Mouse (Mus musculus): ENCODE data around the gene Siae. TPM values are rescaled to one million over a fixed set of nuclear protein-coding genes. Genes with fewer than 3 reads are reported as not detected.

The Siae gene
- total RNA-seq, 1 experiment from 2014 or later = 4.7 TPM

- ATAC-seq (replicated peaks; ENCODE audit: insufficient number of reproducible peaks, low FRiP score, low TSS enrichment, poor library complexity, severe bottlenecking) = no peak
Measured at GRCm38 (mm10) chr9:37567019-37567418, 11.5 kb downstream of the Siae start.

DNA sequence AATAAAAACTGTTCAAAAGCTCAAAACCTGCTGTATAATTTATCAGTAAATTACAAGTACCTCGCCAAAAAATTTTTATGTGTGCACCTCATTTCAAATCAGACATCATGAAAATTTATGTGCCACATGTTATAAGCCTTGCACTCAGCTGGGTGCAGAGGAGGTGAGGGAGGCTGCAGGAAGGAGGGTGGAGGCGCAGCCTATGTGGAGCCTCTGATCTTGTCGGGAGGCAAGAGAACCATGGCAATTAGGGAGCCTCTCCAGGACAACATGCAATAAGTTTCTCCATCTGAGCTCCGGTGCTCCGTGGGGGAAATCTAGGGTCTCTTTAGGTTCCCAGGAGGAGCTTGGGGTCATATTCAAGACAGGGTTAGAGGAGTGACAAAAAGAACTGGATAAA is 12.0 kb downstream of the Siae start:
- ATAC-seq (replicated peaks; ENCODE audit: insufficient number of reproducible peaks, low FRiP score, low TSS enrichment, poor library complexity, severe bottlenecking) = no peak

- no peak for ATAC-seq (replicated peaks; ENCODE audit: insufficient number of reproducible peaks, low FRiP score, low TSS enrichment, poor library complexity, severe bottlenecking)
Measured at GRCm38 (mm10) chr9:37567892-37568604, 12.6 kb downstream of the Siae start.

GRCm38 (mm10) chr9:37568605-37569214 is 13.2 kb downstream of the Siae start:
- no peak for ATAC-seq (replicated peaks; ENCODE audit: insufficient number of reproducible peaks, low FRiP score, low TSS enrichment, poor library complexity, severe bottlenecking)

- no peak for ATAC-seq (replicated peaks; ENCODE audit: insufficient number of reproducible peaks, low FRiP score, low TSS enrichment, poor library complexity, severe bottlenecking)
Measured at GRCm38 (mm10) chr9:37569231-37569835, 13.8 kb downstream of the Siae start.

DNA sequence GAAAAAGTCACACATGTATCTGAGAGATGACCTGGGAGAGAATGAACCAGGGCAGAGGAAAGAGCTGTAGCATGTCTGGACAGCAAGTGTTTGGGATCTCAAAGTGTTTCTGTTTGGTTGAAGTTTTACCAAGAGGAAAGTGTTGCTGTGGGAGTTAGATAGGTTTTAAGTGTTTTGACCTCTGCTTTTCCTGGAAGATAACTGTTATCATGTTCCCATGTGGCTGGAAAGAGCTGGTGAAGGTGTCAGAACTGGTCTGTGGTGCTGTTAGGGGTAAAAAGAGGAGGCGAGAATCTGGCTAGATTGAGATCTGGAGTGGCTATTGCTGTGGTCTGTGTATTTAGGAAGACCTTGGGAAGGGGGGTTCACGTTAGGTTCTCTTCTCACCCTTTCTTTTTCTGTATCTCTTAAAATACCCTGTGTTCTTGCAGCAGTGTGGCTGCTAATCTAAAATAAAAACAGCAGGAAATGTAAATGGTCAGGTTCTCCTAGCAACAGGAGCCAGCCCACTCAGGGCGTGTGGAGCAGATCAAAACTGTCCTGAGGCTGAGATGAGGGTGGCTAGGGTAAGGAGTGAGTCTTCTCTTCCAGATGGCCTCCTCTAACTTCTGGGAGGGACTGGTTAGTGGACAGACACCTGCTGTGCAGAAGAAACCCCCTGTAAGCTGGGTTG is 16.8 kb downstream of the Siae start:
- ATAC-seq (replicated peaks; ENCODE audit: insufficient number of reproducible peaks, low FRiP score, low TSS enrichment, poor library complexity, severe bottlenecking) = no peak

DNA sequence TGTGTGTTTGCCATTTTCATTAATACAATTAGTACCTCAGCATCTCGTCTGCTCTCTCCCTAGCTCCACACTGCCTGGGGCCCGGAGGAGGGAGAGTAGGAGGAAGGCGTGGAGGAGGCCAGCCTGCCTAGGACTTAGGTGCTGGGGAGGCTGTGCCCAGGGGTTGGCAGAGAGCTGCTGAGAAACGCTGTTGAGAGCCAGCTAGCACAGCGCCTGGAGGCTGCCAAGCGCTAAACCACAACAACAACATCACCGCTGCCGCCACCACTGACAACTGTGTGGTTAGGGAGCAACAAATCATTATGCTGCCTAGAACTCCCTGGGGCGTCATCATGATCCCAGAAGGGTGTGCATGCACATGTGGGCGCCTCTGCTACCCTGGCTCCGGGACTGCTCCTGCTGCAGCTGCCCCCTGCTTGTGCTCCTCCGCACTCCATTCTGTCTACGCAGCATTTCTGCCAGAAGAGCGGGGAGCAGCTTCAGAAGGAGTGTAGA is 21.0 kb downstream of the Siae start:
- peak; percentile 61; the same call in 1 of the 2 replicates for ATAC-seq (replicated peaks; ENCODE audit: insufficient number of reproducible peaks, low FRiP score, low TSS enrichment, poor library complexity, severe bottlenecking)

GRCm38 (mm10) chr9:37583594-37583993 is 28.1 kb downstream of the Siae start:
- no peak for ATAC-seq (replicated peaks; ENCODE audit: insufficient number of reproducible peaks, low FRiP score, low TSS enrichment, poor library complexity, severe bottlenecking)

DNA sequence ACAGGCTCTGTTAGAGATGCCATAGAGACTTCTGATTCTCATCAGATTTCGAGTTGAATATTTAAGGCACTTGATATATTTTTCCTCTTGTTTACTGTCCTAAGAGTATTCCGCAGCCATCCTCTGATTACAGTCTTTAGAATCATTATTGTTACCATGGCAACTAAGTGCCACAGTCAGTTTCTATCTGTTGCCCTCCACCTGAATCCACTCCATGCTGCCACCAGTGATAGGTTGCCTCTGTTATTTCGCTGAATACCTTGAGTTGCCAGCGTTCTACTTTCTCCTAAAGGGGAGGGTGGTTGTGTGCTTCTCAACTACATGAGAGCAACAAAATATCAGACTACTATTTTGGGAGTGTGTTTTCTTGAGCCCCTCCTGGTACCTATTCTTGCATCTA is 31.2 kb downstream of the Siae start:
- ATAC-seq (replicated peaks; ENCODE audit: insufficient number of reproducible peaks, low FRiP score, low TSS enrichment, poor library complexity, severe bottlenecking) = no peak

DNA sequence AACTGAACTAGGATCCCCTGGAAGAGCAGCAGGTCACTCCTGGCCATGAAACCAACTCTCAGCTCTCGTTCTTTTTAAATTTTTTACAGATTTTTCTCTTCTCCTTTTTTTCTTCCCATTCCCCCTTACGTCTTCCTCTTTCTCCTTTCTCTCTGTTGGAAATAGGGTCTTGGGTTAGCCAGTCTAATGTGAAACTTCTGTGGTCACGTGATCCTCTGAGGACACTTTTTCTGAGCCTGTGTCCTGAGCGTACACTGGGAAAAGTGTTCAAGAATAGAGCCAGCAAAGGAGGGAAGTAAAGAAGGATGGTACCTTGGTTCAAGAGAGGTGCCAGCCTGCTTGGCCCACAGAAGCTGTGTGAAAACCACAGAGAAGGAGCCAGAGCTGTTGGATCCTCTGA is 34.9 kb downstream of the Siae start:
- ATAC-seq (replicated peaks; ENCODE audit: insufficient number of reproducible peaks, low FRiP score, low TSS enrichment, poor library complexity, severe bottlenecking) = no peak

DNA sequence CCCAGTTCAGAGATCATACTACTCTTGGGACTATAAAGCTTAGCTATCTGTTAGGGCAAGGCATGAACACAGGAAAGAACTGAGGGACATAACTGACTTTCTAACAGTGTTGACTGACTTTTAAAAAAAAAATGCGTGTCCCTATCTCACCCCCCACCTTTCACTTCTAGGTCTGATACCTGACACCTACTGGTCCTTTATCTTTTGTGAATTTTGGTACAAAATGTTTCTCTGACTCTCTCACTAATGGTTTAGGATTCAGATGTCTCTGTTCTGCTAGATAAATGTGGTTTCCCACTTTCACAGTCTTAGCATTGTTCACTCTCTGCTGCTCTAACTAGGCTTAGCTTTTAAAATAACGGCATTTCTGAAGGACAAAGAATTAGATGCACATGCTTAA is 36.5 kb downstream of the Siae start:
- ATAC-seq (replicated peaks; ENCODE audit: insufficient number of reproducible peaks, low FRiP score, low TSS enrichment, poor library complexity, severe bottlenecking) = no peak

DNA sequence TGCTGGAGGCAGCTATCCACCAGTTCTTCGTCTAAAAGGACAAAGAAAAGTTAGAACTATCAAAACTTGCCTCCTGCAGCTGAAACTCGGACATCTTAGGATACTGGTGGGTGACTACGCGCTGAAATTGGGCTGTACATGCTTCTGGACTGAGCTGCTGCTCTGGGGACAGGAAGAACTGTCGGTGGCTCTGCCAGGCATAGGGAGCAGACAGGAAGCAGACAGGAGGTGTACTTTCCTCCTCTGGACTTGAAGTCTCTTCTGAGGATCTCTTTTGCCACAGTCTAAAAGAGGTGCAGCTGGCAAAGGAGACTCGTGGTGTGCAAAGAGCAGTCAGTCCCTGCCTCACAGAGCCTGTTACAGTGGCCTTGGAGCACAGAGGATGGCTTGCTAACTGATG is 37.1 kb downstream of the Siae start:
- ATAC-seq (replicated peaks; ENCODE audit: insufficient number of reproducible peaks, low FRiP score, low TSS enrichment, poor library complexity, severe bottlenecking) = no peak

DNA sequence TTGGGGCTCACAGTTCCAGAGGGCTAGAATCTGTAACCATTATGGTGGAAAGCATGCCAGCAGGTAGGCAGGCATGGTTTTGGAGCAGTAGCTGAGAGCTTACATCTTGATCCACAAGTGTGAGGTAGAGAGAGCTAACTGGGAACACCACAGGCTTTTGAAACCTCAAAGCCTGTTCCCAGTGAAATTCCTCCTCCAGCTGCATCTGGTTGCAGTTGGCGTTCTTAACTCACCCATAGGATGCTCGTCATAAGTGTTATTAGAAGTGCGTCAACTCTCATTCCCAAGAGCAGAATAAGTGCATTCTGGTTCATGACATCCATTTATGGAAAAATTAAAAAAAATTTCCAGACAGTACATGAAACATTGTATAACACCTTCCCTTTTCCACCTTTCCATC is 38.2 kb downstream of the Siae start:
- ATAC-seq (replicated peaks; ENCODE audit: insufficient number of reproducible peaks, low FRiP score, low TSS enrichment, poor library complexity, severe bottlenecking) = no peak

DNA sequence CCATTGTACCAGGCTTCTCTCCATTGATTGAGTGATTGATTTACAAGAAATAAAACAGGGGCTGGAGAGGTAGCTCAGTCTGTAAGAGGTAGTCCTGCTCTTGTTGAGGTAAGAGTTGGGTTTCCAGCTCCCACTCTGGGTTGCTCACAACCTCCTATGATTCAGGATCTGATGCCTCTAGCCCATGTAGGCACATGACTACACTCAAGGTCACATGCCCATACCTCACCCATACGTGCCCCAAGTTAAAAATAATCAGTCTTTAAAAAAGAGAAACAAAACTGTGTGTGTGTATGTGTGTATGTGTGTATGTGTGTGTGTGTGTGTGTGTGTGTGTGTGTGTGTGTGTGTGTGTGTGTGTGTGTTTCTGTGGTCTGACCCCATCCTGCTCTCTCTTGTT is 40.1 kb downstream of the Siae start:
- no peak for ATAC-seq (replicated peaks; ENCODE audit: insufficient number of reproducible peaks, low FRiP score, low TSS enrichment, poor library complexity, severe bottlenecking)

DNA sequence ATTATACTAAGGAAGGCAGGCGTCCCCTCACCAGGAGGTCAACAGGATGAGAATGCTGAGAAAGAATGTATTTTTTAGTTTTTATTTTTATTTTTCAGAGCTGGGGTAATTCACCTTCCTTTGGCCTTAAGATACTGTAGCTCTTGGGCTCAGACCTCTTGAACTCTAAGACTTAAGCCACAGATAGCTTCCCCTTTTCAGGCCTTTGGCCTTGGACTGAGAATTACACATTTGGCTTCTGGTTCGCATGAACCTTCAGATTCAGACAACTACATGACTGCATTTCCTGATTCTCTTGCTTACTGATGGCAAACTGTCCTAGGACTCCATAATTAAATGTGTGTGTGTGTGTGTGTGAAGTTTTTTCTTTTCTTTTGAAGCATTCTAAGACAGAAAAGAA is 43.1 kb downstream of the Siae start:
- ATAC-seq (replicated peaks; ENCODE audit: insufficient number of reproducible peaks, low FRiP score, low TSS enrichment, poor library complexity, severe bottlenecking) = no peak

DNA sequence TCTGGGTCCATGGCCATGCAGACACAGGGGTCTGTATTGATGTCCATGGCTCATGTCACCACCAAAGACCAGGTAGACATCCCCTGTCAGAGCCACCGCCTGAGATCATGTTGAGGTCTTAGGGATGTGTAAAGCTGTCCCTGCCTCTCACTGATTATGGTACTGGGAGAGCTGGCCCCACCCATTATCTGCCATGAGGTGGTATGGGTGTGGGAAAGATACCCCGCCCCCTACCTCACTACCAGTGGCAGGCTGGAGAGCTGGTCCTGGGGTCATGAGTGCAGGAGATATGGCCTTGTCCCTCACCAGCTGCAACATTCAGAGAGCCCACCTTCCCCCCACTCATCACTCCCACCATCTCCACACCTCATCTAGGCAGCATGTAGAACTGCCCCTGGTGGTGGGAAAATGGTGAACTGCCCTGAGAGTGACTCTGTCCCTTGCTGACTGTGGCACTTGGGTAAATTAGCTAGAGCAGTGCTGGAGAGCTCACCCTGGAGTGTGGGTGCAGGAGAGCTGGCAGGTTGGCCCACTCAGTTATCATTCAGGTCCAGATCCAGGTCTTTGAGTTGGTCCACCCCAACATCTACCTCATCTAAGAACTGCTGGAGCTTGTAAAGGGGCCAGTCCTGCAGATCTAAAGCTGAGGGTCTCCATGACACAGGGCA is 45.2 kb downstream of the Siae start:
- ATAC-seq (replicated peaks; ENCODE audit: insufficient number of reproducible peaks, low FRiP score, low TSS enrichment, poor library complexity, severe bottlenecking) = no peak

DNA sequence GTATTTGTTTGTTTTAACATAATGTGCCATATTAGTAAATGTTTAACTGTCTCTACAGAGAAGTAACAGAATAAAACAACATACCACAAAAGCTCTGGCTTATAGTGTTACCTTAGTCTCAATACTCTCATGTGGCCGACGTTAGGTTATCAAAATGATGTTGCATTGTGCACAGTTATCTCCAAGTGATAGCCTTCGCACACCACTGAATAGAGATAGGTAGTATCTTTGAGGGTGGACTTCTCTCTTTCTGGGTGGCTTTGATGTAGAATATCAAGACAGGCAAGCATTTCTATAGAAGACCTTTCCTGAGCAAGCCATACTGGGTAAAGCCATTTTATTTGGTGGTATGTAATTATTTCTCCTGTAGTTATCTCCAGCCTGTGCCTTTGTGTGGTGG is 49.6 kb downstream of the Siae start:
- no peak for ATAC-seq (replicated peaks; ENCODE audit: insufficient number of reproducible peaks, low FRiP score, low TSS enrichment, poor library complexity, severe bottlenecking)

GRCm38 (mm10) chr9:37609558-37609957 is 54.1 kb downstream of the Siae start:
- no peak for ATAC-seq (replicated peaks; ENCODE audit: insufficient number of reproducible peaks, low FRiP score, low TSS enrichment, poor library complexity, severe bottlenecking)

All from monocyte, adult 5-6 weeks (primary cell).